Mouse (Mus musculus): Measurements from ENCODE around the gene Pold4.

GRCm38 (mm10) chr19:4270972-4271371 lies 39.3 kb downstream of the Pold4 start:
- no peak for TF ChIP-seq EP300 (IDR thresholded peaks at IDR 0.05; ENCODE audit: low read length)
- TF ChIP-seq RCOR1 (conservative IDR thresholded peaks at IDR 0.05; ENCODE audit: low read depth, low read length) = no peak

All from CH12.LX (cell line).